In genomic region chr11:75468410-75468809, GRCm38 (mm10) we compare ENCODE assay signal across 8 mouse cellular contexts. TPM values are rescaled to one million over a fixed set of nuclear protein-coding genes. Genes with fewer than 3 reads are reported as not detected.
DNase-seq lines count a peak whose midpoint lies in the region; ATAC-seq and TF ChIP-seq lines count a peak whose summit lies in the region.

No protein-coding gene starts in this region.

- peak overlapping the region; percentile 91 for H3K4me2 ChIP-seq in heart, embryonic 12.5 days
- peak overlapping the region; percentile 84 for H3K4me2 ChIP-seq in liver, embryonic 12.5 days

- no peak for ATAC-seq in heart, embryonic 12.5 days (ENCODE audit: insufficient number of reproducible peaks, low FRiP score)
- no peak for ATAC-seq in liver, embryonic 12.5 days

- DNase-seq in heart, adult 18-20 months = no peak
- no peak for DNase-seq in thymus, adult 2 months
- DNase-seq in thymus, postnatal 10 days (ENCODE audit: low spot score in 2 of 2) = no peak
- no peak for DNase-seq in embryo, embryonic 11 days
- DNase-seq in gastrocnemius, postnatal 25 days = no peak
- no peak for DNase-seq in cerebellum, adult 8-10 months

- TF ChIP-seq POLR2A in thymus, adult 2 months (IDR thresholded peaks at IDR 0.05; ENCODE audit: control insufficient read depth, extremely low read depth, insufficient read depth, low read length, poor library complexity) = no peak

- peak overlapping the region; percentile 55 for H3K4me3 ChIP-seq in heart, embryonic 12.5 days
- peak overlapping the region; percentile 68 for H3K4me3 ChIP-seq in thymus, adult 2 months (ENCODE audit: control insufficient read depth, insufficient read depth, low read length)
- peak overlapping the region; percentile 60 for H3K4me3 ChIP-seq in liver, embryonic 12.5 days

- H3K27me3 ChIP-seq in heart, embryonic 12.5 days (replicated peaks) = no peaks in the 10 kb centered on the region
- H3K27me3 ChIP-seq in thymus, adult 2 months (ENCODE audit: control insufficient read depth, insufficient read depth, low read length) = no peaks in the 10 kb centered on the region
- no peaks in the 10 kb centered on the region for H3K27me3 ChIP-seq in liver, embryonic 12.5 days (replicated peaks)

- no peak overlapping the region for H3K27ac ChIP-seq in heart, embryonic 12.5 days (ENCODE audit: poor library complexity, severe bottlenecking)
- H3K27ac ChIP-seq in thymus, adult 2 months (ENCODE audit: control insufficient read depth, insufficient read depth, low read length) = no peak overlapping the region
- H3K27ac ChIP-seq in liver, embryonic 12.5 days = peak overlapping the region; percentile 70; the same call in 1 of the 2 replicates

- peaks cover 24% of the 10 kb centered on the region for H3K4me1 ChIP-seq in heart, embryonic 12.5 days (replicated peaks)
- peaks cover 19% of the 10 kb centered on the region for H3K4me1 ChIP-seq in thymus, adult 2 months (replicated peaks; ENCODE audit: control insufficient read depth, insufficient read depth, low read length)
- peaks cover 66% of the 10 kb centered on the region for H3K4me1 ChIP-seq in liver, embryonic 12.5 days

- H3K36me3 ChIP-seq in heart, embryonic 12.5 days = peaks cover 28% of the 10 kb centered on the region
- no peaks in the 10 kb centered on the region for H3K36me3 ChIP-seq in thymus, adult 2 months (ENCODE audit: control insufficient read depth, insufficient read depth, low read length)
- peaks cover 34% of the 10 kb centered on the region for H3K36me3 ChIP-seq in liver, embryonic 12.5 days

- H3K9ac ChIP-seq in heart, embryonic 12.5 days = peak overlapping the region; percentile 68
- peak overlapping the region; percentile 71 for H3K9ac ChIP-seq in liver, embryonic 12.5 days

- 0 out of 2 replicates have a peak, but pooled peaks cover 3% of the 10 kb centered on the region for H3K9me3 ChIP-seq in heart, embryonic 12.5 days (replicated peaks)
- H3K9me3 ChIP-seq in liver, embryonic 12.5 days (replicated peaks) = no peaks in the 10 kb centered on the region

- no peak for TF ChIP-seq CTCF in thymus, adult 2 months (IDR thresholded peaks at IDR 0.05; ENCODE audit: borderline replicate concordance, control insufficient read depth, extremely low read depth, insufficient read depth, low read length, poor library complexity)

- 64% methylated on average over 7 of the region's 7 CpGs for WGBS in heart, embryonic 12.5 days
- 65% methylated on average over 7 of the region's 7 CpGs for WGBS in thymus, adult 2 months
- WGBS in liver, embryonic 12.5 days (ENCODE audit: insufficient replicate concordance) = 50% methylated on average over 7 of the region's 7 CpGs

RNA-seq across cellular contexts. Expression of gene Tlcd2, which starts 6.9 kb away (rescaled TPM):
- 12.7 and 13.1 TPM in 2 replicates for polyA plus RNA-seq in heart, embryonic 12.5 days (2016; fragmentation: Nextera tagmentation; extraction: Ambion mirVana)
- total RNA-seq in heart, adult 18-20 months (2021) = 1 to 10 TPM; 2.4 to 4.9 TPM
- 13.0 and 14.4 TPM in 2 replicates for polyA plus RNA-seq in thymus, adult 2 months (2012; rRNA removed)
- 19.6 and 21.4 TPM in 2 replicates for polyA plus RNA-seq in liver, embryonic 12.5 days (2016; fragmentation: Nextera tagmentation; extraction: Ambion mirVana)
- 1 to 10 TPM; 3.9 to 6.9 TPM for total RNA-seq in gastrocnemius, postnatal 25 days (2021)

RNA-seq across cellular contexts. Expression of gene Wdr81, which starts 13.9 kb away (rescaled TPM):
- polyA plus RNA-seq in heart, embryonic 12.5 days (2016; fragmentation: Nextera tagmentation; extraction: Ambion mirVana) = 5.6 and 5.7 TPM in 2 replicates
- 1 to 10 TPM; 7.6 to 8.3 TPM for total RNA-seq in heart, adult 18-20 months (2021)
- 52.1 and 53.7 TPM in 2 replicates for polyA plus RNA-seq in thymus, adult 2 months (2012; rRNA removed)
- 24.8 and 25.0 TPM in 2 replicates for polyA plus RNA-seq in liver, embryonic 12.5 days (2016; fragmentation: Nextera tagmentation; extraction: Ambion mirVana)
- total RNA-seq in gastrocnemius, postnatal 25 days (2021) = 1 to 10 TPM; 4.7 to 5.7 TPM

RNA-seq across cellular contexts. Expression of gene Prpf8, which starts 18.2 kb away (rescaled TPM):
- polyA plus RNA-seq in heart, embryonic 12.5 days (2016; fragmentation: Nextera tagmentation; extraction: Ambion mirVana) = 41.3 and 42.7 TPM in 2 replicates
- total RNA-seq in heart, adult 18-20 months (2021) = 10 to 100 TPM; 86.5 to 92.7 TPM
- 142 and 161 TPM in 2 replicates for polyA plus RNA-seq in thymus, adult 2 months (2012; rRNA removed)
- 46.6 and 47.9 TPM in 2 replicates for polyA plus RNA-seq in liver, embryonic 12.5 days (2016; fragmentation: Nextera tagmentation; extraction: Ambion mirVana)
- total RNA-seq in gastrocnemius, postnatal 25 days (2021) = 10 to 100 TPM; 56.9 to 59.4 TPM

RNA-seq across cellular contexts. Expression of gene Serpinf2, which starts 29.0 kb away (rescaled TPM):
- polyA plus RNA-seq in heart, embryonic 12.5 days (2016; fragmentation: Nextera tagmentation; extraction: Ambion mirVana) = 0.86 and 6.4 TPM in 2 replicates
- not detected for total RNA-seq in heart, adult 18-20 months (2021)
- polyA plus RNA-seq in thymus, adult 2 months (2012; rRNA removed) = 1.4 and 3.1 TPM in 2 replicates
- polyA plus RNA-seq in liver, embryonic 12.5 days (2016; fragmentation: Nextera tagmentation; extraction: Ambion mirVana) = 351 and 375 TPM in 2 replicates
- not detected for total RNA-seq in gastrocnemius, postnatal 25 days (2021)

RNA-seq across cellular contexts. Expression of gene Rilp, which starts 41.5 kb away (rescaled TPM):
- 1.4 and 2.3 TPM in 2 replicates for polyA plus RNA-seq in heart, embryonic 12.5 days (2016; fragmentation: Nextera tagmentation; extraction: Ambion mirVana)
- total RNA-seq in heart, adult 18-20 months (2021) = 10 to 100 TPM; 46.5 to 48.2 TPM
- polyA plus RNA-seq in thymus, adult 2 months (2012; rRNA removed) = 3.0 and 3.2 TPM in 2 replicates
- polyA plus RNA-seq in liver, embryonic 12.5 days (2016; fragmentation: Nextera tagmentation; extraction: Ambion mirVana) = 0.89 and 1.2 TPM in 2 replicates
- total RNA-seq in gastrocnemius, postnatal 25 days (2021) = 10 to 100 TPM; 39.2 to 42.8 TPM
